Comparison of ENCODE assay signal across 13 mouse cellular contexts in the genomic region with DNA sequence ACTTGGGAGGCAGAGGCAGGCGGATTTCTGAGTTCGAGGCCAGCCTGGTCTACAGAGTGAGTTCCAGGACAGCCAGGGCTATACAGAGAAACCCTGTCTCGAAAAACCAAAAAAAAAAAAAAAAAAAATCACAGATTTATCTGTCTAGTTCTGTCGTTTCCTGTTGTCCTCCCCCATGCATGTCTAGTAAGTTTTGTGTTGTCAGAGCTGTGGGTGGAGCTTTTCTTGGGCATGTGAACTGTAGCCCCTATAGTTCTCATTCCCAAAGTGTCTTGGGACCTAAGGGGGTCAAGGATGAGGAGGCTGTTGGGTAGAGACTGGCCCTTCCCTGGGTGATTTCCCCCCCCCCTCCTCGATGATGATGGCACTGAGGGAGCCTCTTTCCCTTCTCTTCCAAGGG. TPM values are rescaled to one million over a fixed set of nuclear protein-coding genes. Genes with fewer than 3 reads are reported as not detected.
"Had no signal": no experiment of that assay in that cellular context is flagged by ENCODE, and none has a peak within 500 bp of the region (broad histone marks: within the 10 kb centered on the region; RNA-seq: fewer than 3 reads in every experiment).

No protein-coding gene starts in this region.

RNA-seq across cellular contexts. Expression of a gene that starts 14.9 kb away (rescaled TPM):
- total RNA-seq: megakaryocyte progenitor cell, adult 5-6 weeks; megakaryocyte, adult 5-6 weeks; megakaryocyte-erythroid progenitor cell, adult 5-6 weeks; monocyte, adult 5-6 weeks had no signal
- polyA plus RNA-seq: macrophage had no signal

RNA-seq across cellular contexts. Expression of a gene that starts 27.9 kb away (rescaled TPM):
- total RNA-seq: megakaryocyte, adult 5-6 weeks; monocyte, adult 5-6 weeks had no signal
- polyA plus RNA-seq: limb, embryonic 10.5 days; limb, embryonic 11.5 days; liver, embryonic 13.5 days; lung, embryonic 14.5 days; lung, postnatal 0 days; macrophage; midbrain, embryonic 10.5 days; midbrain, embryonic 12.5 days; neural tube, embryonic 11.5 days had no signal

RNA-seq across cellular contexts. Expression of a gene that starts 32.3 kb away (rescaled TPM):
- polyA plus RNA-seq: macrophage had no signal
